Mouse (Mus musculus) spleen, adult 2 months (tissue): ENCODE measurements around the gene Nbas.

ENCODE experiments used
- CTCF ChIP-seq: fragments of 200-500 bp; IDR thresholded peaks from 2 replicates; pipeline ENCODE4 v1.5.1; 2011; ENCODE audit warnings: mild to moderate bottlenecking, inconsistent platforms; ENCODE audit not compliant: insufficient read depth, insufficient read length, insufficient replicate concordance; ENCODE audit errors: extremely low read depth
- POLR2A ChIP-seq: fragments of 200-500 bp; IDR thresholded peaks from 2 replicates; pipeline ENCODE4 v1.6.1; 2011; ENCODE audit warnings: low read depth, low read length, inconsistent platforms

GRCm38 (mm10) chr12:13461558-13462153 is 192.7 kb downstream of the Nbas start:
- TF ChIP-seq CTCF (no peak), POLR2A (no peak)
